In the genomic region with DNA sequence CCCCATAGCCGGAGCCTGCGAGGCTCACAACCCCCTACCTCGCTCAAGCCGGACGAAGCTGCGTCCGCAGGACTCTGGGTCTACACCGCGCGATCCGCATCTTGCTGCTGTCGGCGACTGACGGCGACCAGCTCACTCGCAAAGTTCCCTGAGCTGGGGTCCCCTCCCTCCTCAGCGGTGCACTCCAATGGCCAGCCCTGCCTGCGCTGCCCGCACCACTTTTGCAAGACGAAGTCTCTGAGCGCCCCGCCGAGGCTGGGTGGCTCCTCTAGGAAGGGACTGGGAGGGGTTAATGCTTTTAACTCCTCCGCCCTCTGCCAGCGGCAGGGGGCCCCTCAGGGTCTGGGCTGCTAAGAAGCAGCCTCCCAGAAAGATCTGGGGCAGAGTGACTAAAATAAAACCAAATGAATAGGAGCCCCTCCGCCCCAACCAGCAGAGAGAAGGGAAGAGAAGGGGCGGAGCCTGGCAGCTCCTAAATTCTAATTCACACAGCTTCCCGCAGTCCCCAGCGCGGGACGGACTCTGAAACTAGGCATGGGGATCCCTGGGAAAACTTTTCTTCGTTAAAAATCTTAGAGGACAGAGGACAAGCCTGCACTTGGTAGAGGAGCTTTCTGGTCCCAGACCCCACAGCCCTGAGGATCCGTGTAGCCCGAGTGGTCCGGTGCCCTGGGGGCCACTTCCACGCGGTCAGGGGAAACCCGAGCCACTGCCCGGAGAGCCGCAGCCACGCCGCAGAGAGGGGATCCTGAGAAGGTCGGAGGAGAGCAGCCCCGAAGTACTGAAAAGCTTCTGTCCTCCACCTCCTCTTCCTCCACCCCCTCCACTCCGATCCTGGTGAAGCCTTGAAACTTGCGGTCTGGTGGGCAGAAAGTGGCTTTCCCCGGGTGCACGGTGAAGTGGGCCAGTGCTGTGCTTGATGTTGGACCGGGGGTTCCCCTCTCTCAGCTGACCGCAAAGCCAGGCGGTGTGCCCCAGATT, we compare ENCODE assay signal across 8 mouse cellular contexts. TPM values are rescaled to one million over a fixed set of nuclear protein-coding genes. Genes with fewer than 3 reads are reported as not detected.
A peak's percentile ranks its signal among the peaks of the same experiment; 100 is the strongest.
DNase-seq lines count a peak whose midpoint lies in the region; ATAC-seq lines count a peak whose summit lies in the region.

A gene (minus strand): TSS at position 402 of the 981 bp plus-strand sequence.

- peak within 1 kb of the TSS; percentile 73 for H3K27ac ChIP-seq in hindbrain, embryonic 14.5 days

- peak within 1 kb of the TSS; percentile 42 for H3K4me3 ChIP-seq in hindbrain, embryonic 14.5 days (replicated peaks; ENCODE audit: low read length)

- ATAC-seq in hindbrain, embryonic 14.5 days (ENCODE audit: low FRiP score): peak; percentile 87

- H3K27me3 ChIP-seq in hindbrain, embryonic 14.5 days (ENCODE audit: control insufficient read depth, insufficient read depth, low read length): peaks cover 15% of the 10 kb centered on the region; the same call in 1 of the 2 replicates

- no peaks in the 10 kb centered on the region for H3K9me3 ChIP-seq in hindbrain, embryonic 14.5 days (ENCODE audit: control insufficient read depth, low read length)

- DNase-seq in T-cell, adult 2 months (ENCODE audit: low spot score): peak; percentile 90
- DNase-seq in cerebellum, postnatal 25 days: peak; percentile 41 to 58
- DNase-seq in frontal cortex, postnatal 36 days (ENCODE audit: low spot score in 2 of 2): peak; percentile 57
- peak; percentile 57 for DNase-seq in hindbrain, embryonic 14.5 days (ENCODE audit: low spot score)
- peak; percentile 46 for DNase-seq in left cerebral cortex, adult 11 months (ENCODE audit: low spot score)
- DNase-seq in lung, postnatal 4 days: peak; percentile 89 to 94
- peak; percentile 45 to 52 for DNase-seq in right cerebral cortex, adult 2 months (ENCODE audit: low spot score in 2 of 2)
- DNase-seq in urinary bladder, postnatal 36 days (ENCODE audit: low spot score in 2 of 2): peak; percentile 23 to 62

- peak within 1 kb of the TSS; percentile 46 for H3K9ac ChIP-seq in hindbrain, embryonic 14.5 days

- under 1% methylated on average over 51 of the region's 51 CpGs for WGBS in hindbrain, embryonic 14.5 days

- H3K4me2 ChIP-seq in hindbrain, embryonic 14.5 days (replicated peaks): peak within 1 kb of the TSS; percentile 86

- no peaks in the 10 kb centered on the region for H3K36me3 ChIP-seq in hindbrain, embryonic 14.5 days (replicated peaks; ENCODE audit: control insufficient read depth, insufficient read depth)

- 0 out of 2 replicates have a peak, but pooled peaks cover 8% of the 10 kb centered on the region for H3K4me1 ChIP-seq in hindbrain, embryonic 14.5 days (replicated peaks; ENCODE audit: control insufficient read depth, insufficient read depth, low read length)

RNA-seq across cellular contexts. Expression of the gene that starts here (rescaled TPM):
- 25.0 and 30.7 TPM in 2 replicates for polyA plus RNA-seq in hindbrain, embryonic 14.5 days (2014; fragmentation: Nextera tagmentation; extraction: Ambion mirVana)

Comparison
In these comparisons a context has a peak if more than half of its experiments do, and no peak if none do; other contexts are left out.
1. Peak in every context shown above with its lines: DNase-seq, ATAC-seq, H3K4me3 ChIP-seq and H3K27ac ChIP-seq.